Mouse (Mus musculus) ES-E14 (cell line): ENCODE measurements around the gene Ccdc9b.

Experiments
- CHD2 ChIP-seq: IDR thresholded peaks from 2 replicates; pipeline ENCODE4 v1.6.1; 2014; ENCODE audit warnings: mild to moderate bottlenecking, low read depth, low read length, inconsistent platforms
- HCFC1 ChIP-seq: IDR thresholded peaks from 2 replicates; pipeline ENCODE4 v1.6.1; 2012; ENCODE audit warnings: low read length, inconsistent platforms, borderline replicate concordance; ENCODE audit not compliant: insufficient read depth
- MAFK ChIP-seq: IDR thresholded peaks from 2 replicates; pipeline ENCODE4 v1.6.1; 2014; ENCODE audit warnings: mild to moderate bottlenecking, low read depth, low read length, inconsistent platforms; ENCODE audit not compliant: insufficient read depth
- ZC3H11A ChIP-seq: IDR thresholded peaks from 2 replicates; pipeline ENCODE4 v1.6.1; 2012; ENCODE audit warnings: low read depth, mild to moderate bottlenecking, inconsistent platforms, low read length, borderline replicate concordance
- ZNF384 ChIP-seq: IDR thresholded peaks from 2 replicates; pipeline ENCODE4 v1.6.1; 2012; ENCODE audit warnings: low read depth, low read length, inconsistent platforms

- TF ChIP-seq ZNF384: no peak
- TF ChIP-seq HCFC1: no peak
- TF ChIP-seq CHD2: no peak
- no peak for TF ChIP-seq ZC3H11A
- no peak for TF ChIP-seq MAFK
Measured at GRCm38 (mm10) chr2:118749341-118749884, 13.0 kb downstream of the Ccdc9b start.
